Mouse (Mus musculus): ENCODE measurements at regions not wholly inside any gene's neighbourhood (a gene's known extent, or its start where the extent isn't known, plus 50 kb on each side); places are given as distances from the start of the nearest gene placed in this dataset.

- DNase-seq (ENCODE audit: low spot score in 2 of 2): no peak
Measured at GRCm38 (mm10) chrX:166725761-166726503, 140.4 kb upstream of the Egfl6 start.

- DNase-seq (ENCODE audit: low spot score in 2 of 2): no peak
Measured at GRCm38 (mm10) chrX:166718075-166718474, 132.6 kb upstream of the Egfl6 start.

GRCm38 (mm10) chrX:166709306-166709705, 123.8 kb upstream of the Egfl6 start:
- DNase-seq (ENCODE audit: low spot score in 2 of 2): no peak

- no peak for DNase-seq (ENCODE audit: low spot score in 2 of 2)
Measured at GRCm38 (mm10) chrX:166708106-166708505, 122.6 kb upstream of the Egfl6 start.

- no peak for DNase-seq (ENCODE audit: low spot score in 2 of 2)
Measured at GRCm38 (mm10) chrX:166707029-166707428, 121.5 kb upstream of the Egfl6 start.

GRCm38 (mm10) chrX:166704311-166704710, 118.8 kb upstream of the Egfl6 start:
- no peak for DNase-seq (ENCODE audit: low spot score in 2 of 2)

- no peak for DNase-seq (ENCODE audit: low spot score in 2 of 2)
Measured at GRCm38 (mm10) chrX:166694219-166694618, 108.7 kb upstream of the Egfl6 start.

GRCm38 (mm10) chrX:166688779-166689178, 103.3 kb upstream of the Egfl6 start:
- DNase-seq (ENCODE audit: low spot score in 2 of 2): no peak

GRCm38 (mm10) chrX:166673404-166673803, 87.9 kb upstream of the Egfl6 start:
- DNase-seq (ENCODE audit: low spot score in 2 of 2): no peak

- DNase-seq (ENCODE audit: low spot score in 2 of 2): no peak
Measured at GRCm38 (mm10) chrX:166672617-166673016, 87.1 kb upstream of the Egfl6 start.

- no peak for DNase-seq (ENCODE audit: low spot score in 2 of 2)
Measured at GRCm38 (mm10) chrX:166671853-166672252, 86.3 kb upstream of the Egfl6 start.

GRCm38 (mm10) chrX:166666304-166666703, 80.8 kb upstream of the Egfl6 start:
- DNase-seq (ENCODE audit: low spot score in 2 of 2): no peak

GRCm38 (mm10) chrX:166661808-166662207, 76.3 kb upstream of the Egfl6 start:
- DNase-seq (ENCODE audit: low spot score in 2 of 2): peak in 1 of 2 experiments; percentile 6

- peak in 1 of 2 experiments; percentile 5 for DNase-seq (ENCODE audit: low spot score in 2 of 2)
Measured at GRCm38 (mm10) chrX:166661043-166661718, 75.7 kb upstream of the Egfl6 start.

GRCm38 (mm10) chrX:166660715-166661042, 75.2 kb upstream of the Egfl6 start:
- peak in 1 of 2 experiments; percentile 38 for DNase-seq (ENCODE audit: low spot score in 2 of 2)

- DNase-seq (ENCODE audit: low spot score in 2 of 2): peak in 1 of 2 experiments; percentile 3
Measured at GRCm38 (mm10) chrX:166652400-166652799, 66.9 kb upstream of the Egfl6 start.

- no peak for DNase-seq (ENCODE audit: low spot score in 2 of 2)
Measured at GRCm38 (mm10) chrX:166645713-166646112, 60.2 kb upstream of the Egfl6 start.

- no peak for DNase-seq (ENCODE audit: low spot score in 2 of 2)
Measured at GRCm38 (mm10) chrX:166641256-166641655, 55.7 kb upstream of the Egfl6 start.

- DNase-seq (ENCODE audit: low spot score in 2 of 2): no peak
Measured at GRCm38 (mm10) chrX:166640258-166640657, 54.7 kb upstream of the Egfl6 start.

All from adrenal gland, postnatal 4 days (tissue).